Mouse (Mus musculus): ENCODE measurements around the gene Erf. TPM values are rescaled to one million over a fixed set of nuclear protein-coding genes. Genes with fewer than 3 reads are reported as not detected.

Gene Erf
- total RNA-seq (2021): 10 to 100 TPM; 33.0 to 42.3 TPM
- long read RNA-seq, experiment 1, partial matches to known transcripts: 0 of 16 reads
- long read RNA-seq, experiment 1, other reads (novel, unspliced or antisense): 16 of 16 reads
- long read RNA-seq, experiment 2, partial matches to known transcripts: 0 of 5 reads
- long read RNA-seq, experiment 2, other reads (novel, unspliced or antisense): 5 of 5 reads

DNA sequence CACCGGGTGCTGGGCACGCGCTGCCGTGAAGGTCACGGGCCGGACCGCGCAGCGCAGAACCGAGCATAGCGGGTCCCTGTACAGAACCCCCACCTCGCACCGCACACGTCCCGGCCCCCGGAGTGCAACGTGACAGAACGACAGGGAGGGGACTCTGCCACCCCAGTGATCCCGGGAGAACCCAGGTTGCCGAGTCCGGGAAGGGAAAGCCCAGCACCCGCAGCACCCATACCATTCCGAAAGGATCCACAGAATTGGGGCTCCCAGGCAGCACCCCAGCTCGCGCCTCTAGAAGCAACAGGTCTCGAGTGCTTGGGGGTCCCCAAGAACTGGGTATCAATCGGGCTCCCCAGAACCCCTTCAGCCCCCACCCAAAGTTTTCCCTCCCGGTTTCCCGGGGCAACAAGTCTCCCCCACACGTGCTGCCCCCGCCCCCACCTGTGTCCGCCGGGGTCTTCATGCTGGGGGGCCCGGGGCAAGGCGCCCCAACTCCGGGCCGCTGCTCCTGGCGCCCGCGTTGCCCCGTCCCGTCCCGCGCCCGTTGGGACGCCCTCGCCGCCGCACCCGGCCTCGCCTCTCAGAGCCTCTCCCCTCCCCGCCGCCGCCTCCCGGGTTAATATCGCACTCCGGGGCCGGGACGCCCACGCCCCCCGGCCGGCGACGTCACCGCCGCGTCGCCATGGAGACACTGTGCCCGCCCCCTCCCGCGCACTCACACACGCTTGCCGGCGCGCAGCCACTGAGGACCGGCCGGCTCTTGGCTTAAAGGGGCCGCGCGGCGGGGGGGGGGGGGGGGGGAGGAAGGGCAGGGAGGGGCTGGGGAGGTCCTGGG, at the start of gene Erf:
Gene Erf (minus strand): TSS at position 621 of the 832 bp plus-strand sequence.
- DNase-seq: peak; percentile 99

DNA sequence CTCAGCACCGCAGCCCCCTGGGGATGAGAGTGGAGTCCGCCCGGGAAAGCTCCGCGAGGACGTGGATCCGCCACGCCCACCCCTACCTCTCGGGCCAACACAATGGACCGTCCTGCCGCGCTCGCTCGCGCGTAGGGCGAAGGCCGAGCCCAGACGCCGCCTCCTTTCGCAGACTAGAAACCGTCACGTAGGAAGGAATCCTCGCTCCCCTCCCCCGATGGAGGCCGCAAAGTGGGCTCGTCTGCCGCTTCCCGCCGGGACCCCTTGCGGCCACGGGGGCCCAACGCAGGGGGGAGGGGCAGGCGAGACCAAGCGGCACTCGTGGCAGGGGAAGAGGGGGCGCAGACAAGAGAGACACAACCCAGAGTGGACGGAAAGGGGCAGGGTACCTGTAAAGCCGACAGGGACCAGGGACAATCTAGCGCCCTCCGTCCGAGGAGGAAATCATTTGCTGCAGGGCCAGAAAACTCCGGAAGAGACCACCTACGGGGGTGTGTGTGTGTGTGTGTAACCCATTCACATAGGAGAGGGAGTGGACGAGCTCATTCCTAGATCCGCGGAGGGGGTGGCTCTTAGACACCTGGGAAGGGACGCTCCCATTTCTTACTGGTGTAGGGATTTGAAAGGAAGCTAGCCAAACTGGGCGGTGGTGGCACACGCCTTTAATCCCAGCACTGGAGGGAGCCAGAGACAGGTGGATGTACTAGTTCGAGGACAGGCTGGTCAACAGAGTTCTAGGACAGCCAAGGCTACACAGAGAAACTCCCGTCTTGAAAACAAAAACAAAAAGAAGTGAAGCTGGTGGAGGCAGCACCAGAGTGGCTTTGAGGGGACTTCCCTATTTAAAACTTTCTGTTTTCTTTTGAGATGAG, 47.1 kb upstream of the Erf start, which contains the start of gene Pafah1b3:
Gene Pafah1b3 (minus strand): TSS at position 533 of the 872 bp plus-strand sequence.
- peak; percentile 83 for DNase-seq

DNA sequence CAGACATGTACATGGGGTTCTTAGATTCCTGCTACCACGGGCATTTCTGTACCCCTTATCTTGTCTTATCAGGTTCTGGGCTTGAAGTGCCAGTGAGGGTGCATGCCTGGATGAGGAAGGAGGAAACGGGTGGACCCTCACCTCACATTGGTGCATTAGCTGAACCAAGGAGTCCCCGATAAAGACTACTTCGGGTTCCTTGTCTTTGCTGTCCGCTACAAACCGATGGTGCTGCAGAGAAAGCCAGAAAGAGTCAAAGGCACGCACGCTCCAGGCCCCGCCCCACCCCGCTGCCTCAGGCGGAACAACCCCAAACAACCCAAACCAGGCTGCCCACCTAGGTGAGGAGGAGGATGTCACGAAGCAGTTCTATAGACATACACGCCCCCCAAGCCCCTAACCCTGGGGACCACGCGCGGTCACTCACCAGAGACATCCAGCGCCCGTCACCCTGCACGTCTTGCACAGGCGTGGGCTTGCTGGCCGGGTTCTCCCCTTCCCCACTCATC, 46.4 kb upstream of the Erf start:
- DNase-seq: peak; percentile 62

DNA sequence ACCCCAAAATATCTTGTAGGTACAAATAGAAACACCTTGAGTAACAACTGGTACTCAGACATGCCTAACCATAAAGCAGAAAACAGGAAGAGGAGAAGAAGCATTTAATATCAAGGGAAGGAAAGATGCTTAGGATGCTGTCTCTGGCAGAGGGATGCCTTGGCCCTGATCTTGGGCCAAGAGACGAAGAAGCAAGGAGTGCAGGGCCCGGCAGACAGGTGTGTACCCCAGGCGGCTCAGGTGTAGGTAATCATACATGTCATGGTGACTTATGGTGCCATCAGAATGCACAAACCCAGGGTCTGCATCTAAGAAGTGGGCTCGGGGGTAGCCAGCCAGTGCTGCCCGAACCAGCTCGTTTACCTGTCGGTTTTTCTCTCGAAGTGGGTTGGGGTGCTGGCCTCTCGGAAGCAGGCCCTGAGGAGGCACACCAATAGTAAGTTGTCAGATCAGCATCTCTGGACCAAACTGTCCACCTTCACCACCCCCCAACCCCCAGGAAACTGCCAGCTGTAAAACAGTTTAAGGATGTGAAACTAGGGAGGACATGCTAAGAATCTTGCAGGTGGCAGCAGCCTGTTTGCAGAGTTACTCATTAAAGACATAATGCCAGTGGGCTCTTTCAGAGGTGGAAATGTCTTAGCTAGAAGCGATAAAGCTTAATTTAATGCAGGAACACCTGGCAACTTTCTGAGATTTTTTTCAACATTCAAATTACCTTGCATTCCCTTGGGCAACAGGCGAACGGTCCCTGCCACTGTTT, 44.6 kb upstream of the Erf start:
- DNase-seq: no peak

DNA sequence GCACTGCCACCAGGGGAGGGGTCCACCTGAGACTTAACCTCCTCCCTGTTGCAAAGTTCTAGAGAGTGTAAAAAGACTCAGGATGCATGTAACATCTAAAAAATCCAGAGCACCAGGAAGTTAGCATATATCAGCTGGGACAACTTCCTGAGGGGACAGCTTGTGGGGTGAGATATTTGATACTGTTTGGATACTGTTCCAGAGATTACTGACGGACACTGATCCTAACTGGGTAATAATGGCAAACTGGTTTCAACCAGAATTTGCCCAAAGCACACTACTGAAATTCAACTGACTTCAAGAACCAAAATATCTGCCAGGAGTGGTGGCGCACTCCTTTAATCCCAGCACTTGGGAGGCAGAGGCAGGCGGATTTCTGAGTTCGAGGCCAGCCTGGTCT, 43.9 kb upstream of the Erf start:
- DNase-seq: no peak

DNA sequence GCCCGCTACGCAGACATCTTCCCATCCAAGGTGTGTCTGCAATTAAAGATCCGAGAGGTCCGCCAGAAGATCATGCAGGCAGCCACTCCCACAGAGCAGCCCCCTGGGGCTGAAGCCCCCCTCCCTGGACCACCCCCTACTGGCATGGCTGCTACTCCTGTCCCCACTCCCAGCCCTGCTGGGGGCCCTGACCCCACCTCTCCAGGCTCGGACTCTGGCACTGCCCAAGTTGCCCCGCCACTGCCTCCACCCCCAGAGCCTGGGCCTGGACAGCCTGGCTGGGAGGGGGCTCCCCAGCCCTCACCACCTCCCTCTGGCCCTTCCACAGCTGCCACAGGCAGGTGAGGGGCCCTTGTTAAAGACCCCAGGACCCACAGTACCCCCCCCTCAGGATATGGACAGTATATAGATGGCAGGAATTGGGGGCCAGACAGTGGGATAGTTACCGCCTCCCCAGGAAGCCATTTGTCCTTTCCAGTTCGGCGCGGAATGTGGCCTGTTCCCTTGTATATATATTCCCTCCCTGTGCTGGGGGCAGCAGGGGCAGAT, 42.7 kb upstream of the Erf start:
- DNase-seq: no peak

DNA sequence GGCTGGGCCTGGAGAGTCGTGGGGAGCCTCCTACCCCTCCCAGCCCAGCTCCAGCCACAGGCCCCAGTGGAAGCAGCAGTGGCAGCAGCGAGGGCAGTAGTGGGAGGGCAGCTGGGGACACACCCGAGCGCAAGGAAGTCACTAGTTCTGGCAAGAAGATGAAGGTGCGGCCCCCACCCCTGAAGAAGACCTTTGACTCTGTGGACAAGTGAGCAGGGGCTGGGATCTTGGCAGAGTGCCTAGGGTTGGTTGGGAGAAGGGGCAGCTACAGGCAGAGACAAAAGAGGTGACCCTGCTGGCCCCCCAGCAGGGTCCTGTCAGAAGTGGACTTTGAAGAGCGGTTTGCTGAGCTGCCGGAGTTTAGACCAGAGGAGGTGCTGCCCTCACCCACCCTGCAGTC, 41.5 kb upstream of the Erf start:
- DNase-seq: no peak

DNA sequence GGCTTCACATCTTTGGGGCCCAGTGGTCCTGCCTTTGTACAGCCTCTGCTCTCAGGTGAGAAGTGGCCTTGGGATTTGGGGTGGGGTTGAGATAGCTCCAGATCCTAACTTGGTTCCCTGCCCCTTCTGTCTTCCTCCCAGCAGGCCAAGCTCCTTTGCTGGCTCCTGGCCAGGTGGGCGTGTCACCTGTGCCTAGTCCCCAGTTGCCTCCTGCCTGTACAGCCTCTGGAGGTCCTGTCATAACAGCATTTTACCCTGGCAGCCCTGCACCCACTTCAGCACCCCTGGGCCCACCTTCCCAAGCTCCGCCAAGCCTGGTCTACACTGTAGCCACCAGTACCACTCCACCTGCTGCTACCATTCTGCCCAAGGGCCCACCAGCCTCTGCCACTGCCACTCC, 40.4 kb upstream of the Erf start:
- peak; percentile 80 for DNase-seq

DNA sequence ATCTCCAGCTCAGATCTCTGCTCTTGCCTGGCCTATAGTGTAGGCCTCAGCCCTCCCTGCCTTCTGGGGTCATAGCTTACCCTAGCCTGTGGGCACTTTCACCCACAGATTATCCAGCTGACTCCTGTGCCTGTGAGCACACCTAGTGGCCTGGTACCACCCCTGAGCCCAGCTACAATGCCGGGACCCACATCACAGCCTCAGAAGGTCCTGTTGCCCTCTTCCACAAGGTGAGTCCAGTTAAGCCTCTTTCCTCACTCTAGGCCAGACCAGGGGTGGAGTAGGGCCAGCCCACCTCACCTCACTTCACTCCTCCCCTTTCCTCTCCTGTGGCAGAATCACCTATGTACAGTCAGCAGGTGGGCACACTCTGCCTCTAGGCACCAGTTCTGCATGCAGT, 39.9 kb upstream of the Erf start:
- no peak for DNase-seq

DNA sequence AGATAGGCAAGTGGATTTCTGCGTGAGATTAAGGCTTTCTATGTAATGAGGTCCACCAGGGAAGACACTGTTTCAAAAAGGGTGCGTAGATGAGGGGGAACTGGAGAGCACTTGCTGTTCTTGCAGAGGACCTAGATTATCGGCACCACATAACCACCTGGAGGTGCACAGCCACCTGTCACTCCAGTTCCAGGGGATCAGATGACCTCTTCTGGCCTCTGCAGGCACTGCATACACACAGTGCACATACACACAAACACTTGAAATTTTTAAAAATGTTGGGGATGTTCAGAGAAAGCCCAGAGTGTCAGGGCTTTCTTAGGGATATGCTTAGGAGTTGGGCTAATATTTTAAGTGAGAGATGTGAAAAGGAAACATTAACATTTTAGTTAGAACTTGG, 39.4 kb upstream of the Erf start:
- no peak for DNase-seq

DNA sequence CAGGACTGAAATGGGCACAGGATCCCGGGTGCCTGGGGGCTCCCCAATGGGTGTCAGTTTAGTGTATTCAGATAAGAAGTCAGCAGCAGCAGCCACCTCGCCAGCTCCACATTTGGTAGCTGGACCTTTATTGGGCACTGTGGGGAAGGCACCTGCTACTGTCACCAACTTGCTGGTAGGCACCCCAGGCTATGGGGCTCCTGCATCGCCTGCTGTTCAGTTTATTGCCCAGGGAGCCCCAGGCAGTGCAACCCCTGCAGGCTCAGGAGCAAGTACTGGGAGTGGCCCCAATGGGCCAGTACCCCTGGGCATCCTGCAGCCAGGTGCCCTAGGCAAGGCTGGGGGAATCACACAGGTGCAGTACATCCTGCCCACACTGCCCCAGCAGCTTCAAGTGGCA, 38.2 kb upstream of the Erf start:
- no peak for DNase-seq

DNA sequence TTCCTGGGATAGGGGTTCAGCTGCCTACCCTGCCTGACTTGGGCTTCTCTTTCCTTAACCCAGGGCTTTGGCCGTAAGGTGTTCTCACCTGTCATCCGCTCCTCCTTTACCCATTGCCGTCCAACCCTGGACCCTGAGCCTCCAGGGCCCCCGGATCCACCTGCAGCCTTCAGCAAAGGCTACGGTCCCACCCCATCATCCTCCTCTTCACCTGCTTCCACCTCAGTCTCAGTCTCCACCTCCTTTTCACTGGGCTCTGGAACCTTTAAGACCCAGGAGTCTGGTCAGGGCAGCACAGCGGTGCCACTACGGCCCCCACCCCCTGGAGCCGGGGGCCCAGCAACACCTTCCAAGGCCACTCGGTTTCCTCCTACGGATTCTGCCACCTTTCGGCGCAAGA, 37.5 kb upstream of the Erf start:
- no peak for DNase-seq

DNA sequence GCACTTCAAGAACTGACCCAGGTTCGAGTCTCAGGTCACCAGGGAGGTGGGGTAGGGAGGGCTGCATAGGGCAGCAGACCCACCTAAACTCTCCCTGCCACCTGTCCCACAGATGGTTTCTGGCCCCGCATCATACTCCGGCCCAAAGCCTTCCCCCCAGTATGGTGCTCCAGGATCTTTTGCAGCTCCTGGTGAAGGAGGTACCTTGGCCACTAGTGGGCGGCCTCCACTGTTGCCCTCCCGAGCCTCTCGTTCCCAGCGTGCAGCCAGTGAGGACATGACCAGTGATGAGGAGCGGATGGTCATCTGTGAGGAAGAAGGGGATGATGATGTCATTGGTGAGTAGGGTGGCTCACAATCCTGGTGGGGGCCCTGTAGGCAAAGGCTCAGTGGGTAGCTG, 36.4 kb upstream of the Erf start:
- DNase-seq: no peak

DNA sequence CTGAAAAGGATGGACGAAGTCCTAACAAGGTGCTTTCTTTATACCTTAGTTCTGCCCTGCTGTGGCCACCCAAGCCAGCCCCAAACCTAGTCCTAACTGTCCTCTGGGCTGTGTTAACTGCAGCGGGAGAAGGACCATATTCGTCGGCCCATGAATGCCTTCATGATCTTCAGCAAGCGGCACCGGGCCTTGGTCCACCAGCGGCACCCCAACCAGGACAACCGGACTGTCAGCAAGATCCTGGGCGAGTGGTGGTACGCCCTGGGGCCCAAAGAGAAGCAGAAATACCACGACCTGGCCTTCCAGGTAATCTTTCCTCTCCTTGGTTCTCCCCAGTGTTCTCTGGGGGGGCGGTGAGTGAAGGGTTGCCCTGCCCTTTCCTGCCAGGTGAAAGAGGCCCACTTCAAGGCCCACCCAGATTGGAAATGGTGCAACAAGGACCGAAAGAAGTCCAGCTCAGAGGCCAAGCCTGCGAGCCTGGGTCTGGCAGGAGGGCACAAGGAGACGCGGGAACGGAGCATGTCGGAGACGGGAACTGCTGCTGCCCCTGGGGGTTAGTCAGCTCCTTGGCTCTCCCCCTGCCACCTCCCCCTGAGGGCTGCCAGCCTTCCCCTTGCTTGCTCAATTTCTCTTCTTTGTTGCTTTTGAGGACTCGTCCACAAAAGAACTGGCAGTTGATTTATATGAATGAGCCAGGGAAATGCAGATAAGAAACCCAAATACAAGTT, 35.1 kb upstream of the Erf start:
- DNase-seq: peak; percentile 63

DNA sequence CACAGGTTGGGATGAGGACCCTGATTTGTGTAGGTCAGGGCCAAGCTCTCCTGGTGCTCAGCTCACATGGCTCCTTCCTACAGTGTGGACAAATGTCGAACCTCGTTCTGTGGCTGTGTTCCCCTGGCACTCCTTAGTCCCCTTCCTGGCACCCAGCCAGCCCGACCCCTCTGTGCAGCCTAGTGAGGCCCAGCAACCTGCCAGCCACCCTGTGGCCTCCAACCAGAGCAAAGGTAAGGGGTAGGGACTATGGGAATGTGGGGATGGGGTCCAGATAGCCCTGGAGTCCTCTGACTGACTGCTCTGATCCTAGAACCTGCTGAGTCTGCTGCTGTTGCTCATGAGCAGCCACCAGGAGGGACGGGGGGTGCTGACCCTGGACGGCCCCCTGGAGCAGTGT, 34.2 kb upstream of the Erf start:
- no peak for DNase-seq

DNA sequence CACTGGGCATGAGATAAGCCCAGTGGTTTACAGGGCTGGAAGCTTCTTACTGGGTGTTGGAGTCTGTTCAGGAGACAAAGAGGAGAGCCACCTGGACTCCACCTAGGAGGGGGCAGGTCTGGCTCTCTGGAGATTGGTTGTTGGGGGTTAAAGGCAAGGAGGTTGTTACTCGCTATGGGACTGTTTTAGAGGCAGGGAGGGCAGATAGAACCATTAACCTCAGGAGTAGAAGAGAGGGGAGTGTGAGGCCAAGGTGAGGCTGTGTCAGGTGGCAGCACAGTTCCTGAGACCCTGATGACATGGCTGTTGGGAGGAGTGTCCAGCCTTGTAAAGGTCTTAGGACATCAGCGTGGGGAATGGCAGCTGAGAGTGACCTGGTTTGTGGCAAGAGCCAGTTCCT, 33.6 kb upstream of the Erf start:
- DNase-seq: peak; percentile 24

DNA sequence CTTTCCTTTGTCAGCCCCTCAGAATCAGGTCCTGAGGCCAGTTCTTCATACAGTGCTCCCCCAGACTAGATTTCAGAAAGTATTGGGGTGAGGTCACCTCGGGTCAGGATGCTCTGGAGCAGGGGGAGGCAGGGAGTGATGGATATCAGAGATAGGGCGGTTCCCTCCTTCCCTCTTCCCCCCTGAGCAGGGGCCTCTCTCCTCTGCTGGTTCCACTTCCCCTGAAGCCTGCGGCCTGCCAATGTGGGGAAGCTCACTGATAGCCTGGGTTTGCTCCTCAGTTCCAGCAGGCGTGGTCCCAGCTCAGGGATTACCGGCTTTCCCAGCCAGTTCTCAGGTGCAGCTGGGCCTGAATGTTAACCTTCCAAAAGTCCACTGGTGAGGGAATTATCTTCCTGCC, 33.1 kb upstream of the Erf start:
- no peak for DNase-seq

DNA sequence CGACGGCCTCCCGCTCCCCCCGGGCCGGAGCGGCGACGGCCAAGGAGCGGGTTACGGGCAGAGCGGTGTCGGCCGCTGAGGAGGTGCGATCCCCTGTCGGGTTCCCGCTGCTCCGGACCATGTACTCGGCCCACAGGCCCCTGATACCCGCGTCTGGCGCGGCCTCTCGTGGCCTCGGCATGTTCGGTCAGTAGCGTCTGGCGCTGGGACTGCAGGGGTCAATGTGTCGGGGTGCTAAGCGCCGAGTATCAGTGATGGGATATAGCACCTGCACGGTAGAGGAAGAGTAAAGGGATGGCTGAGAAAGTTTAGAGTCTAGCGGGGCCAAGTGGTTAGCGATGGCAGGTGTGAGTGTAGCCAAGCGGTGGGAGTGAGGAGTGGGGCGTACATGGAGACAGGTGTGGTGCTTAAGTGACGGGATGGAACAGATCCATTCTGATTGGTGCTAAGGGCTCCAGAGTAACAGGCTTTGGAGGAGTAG, 32.2 kb upstream of the Erf start:
- peak; percentile 67 for DNase-seq

DNA sequence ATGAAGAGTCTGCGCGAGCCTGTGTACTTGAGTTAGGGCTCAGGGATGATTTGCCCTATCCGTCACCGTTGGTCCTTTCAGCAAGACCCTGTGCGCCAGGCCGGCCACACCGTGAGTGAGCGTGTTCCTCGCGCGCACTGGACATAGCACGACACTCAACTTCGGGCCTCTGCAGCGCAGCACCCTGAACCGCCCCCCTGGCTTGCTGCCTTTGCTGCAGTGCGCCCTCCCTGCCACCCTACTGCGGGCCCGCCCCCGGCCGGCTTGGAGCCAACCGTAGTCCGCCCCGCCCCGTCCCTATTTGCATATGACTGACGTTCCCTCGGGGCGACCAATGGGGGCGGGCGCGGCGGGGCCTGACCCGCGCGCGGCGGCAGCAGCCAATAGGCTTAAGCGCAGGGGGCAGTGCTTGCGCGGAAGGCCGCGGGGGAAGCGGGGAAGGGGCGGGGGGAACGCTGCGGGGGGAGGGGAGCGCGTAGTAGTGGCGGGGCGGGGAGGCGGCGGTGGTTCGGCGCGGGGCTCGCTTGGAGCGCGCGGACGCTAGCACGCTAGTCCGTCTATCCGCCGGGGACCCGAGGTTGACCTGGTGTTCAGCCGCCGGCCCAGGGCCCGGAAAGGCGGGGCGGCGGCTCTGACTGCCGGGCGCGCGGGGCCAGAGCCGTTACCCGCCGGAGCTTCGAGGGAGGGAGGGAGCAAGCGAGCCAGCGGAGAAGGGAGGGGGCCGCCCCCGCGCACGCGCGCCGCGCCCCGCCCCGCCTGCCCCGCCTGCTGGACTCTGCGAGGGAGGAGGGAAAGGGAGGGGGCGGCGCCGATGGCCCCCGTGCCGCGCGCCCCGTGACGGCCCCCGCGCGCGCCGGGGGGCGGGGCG, 31.4 kb upstream of the Erf start:
- DNase-seq: peak; percentile 100
